Mouse (Mus musculus) frontal cortex, adult 2 months (tissue): Measurements from ENCODE around the gene Dnm3. TPM values are rescaled to one million over a fixed set of nuclear protein-coding genes. Genes with fewer than 3 reads are reported as not detected.
A peak's percentile ranks its signal among the peaks of the same experiment; 100 is the strongest.
"Not testable (repeated sequence)": the region's sequence is repeated elsewhere in the genome, so short reads cannot be mapped to it uniquely, and the experiment has no call there.

ENCODE experiments used
- DNase-seq, 2 experiments: peaks; one replicate each; pipeline ENCODE4 v3.0.0; 2022; ENCODE audit warnings: low spot score in 1 of 2; ENCODE audit errors: extremely low spot score in 1 of 2
- polyA plus RNA-seq: library from polyadenylated mRNA; depleted of rRNA; stranded (reverse); fragments of >200 nt; gene quantifications from 2 replicates; pipeline ENCODE4 v1.2.3, GENCODE M21; 2012

The Dnm3 gene
- polyA plus RNA-seq, 1 experiment, result 45.3 TPM

- DNase-seq, result no peak
These were observed 41.2 kb downstream of the Dnm3 start for GRCm38 (mm10) chr1:162436672-162437071.

GRCm38 (mm10) chr1:162428904-162429303 lies 48.9 kb downstream of the Dnm3 start:
- DNase-seq, result no peak

DNA sequence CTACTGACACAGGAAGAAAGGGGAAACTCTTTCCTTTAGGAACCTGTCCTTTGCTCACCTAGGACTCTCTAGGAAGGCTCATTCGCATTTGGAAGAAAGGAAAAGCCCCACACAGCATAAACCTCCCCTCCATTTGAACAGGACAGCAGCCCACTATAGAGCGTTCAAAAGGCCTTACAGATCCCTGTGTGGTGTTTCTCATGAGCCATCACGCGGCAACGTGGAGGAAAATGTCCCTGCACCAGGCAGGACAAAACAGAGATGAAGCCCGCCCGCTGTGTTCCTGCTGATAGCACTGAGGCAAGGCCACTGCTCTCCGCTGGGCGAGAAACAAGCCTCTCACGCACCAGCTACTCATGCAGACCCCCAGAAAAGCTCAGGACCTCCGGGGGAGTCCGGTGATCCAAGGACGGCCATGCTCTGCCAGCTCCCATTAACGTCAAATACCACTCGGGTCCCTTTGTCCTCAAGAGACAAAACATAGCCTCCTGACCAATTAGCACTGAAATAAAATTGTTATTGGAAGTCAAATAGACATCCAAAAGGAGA lies 51.8 kb downstream of the Dnm3 start:
- DNase-seq, result no peak

- no peak for DNase-seq
These were observed 55.0 kb downstream of the Dnm3 start for GRCm38 (mm10) chr1:162422826-162423225.

DNA sequence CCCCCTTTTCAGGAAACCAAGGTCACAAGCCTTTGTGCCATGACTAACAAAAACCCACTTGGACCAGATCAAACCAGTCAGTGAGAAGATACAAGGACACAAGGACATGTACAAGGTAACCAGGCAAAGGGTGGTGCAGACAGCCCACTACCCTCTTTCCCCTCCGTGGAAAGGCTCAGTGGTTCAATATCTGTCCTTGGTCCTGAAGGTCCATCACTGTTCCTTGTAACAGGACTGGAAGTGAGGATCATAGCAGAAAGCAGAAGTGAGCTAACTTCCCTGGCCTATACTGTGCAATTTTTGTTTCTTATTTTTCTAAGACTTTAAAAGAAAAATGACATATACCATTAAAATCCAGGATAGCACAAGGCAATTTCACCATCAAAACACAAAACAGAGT lies 64.0 kb downstream of the Dnm3 start:
- DNase-seq, result no peak

DNA sequence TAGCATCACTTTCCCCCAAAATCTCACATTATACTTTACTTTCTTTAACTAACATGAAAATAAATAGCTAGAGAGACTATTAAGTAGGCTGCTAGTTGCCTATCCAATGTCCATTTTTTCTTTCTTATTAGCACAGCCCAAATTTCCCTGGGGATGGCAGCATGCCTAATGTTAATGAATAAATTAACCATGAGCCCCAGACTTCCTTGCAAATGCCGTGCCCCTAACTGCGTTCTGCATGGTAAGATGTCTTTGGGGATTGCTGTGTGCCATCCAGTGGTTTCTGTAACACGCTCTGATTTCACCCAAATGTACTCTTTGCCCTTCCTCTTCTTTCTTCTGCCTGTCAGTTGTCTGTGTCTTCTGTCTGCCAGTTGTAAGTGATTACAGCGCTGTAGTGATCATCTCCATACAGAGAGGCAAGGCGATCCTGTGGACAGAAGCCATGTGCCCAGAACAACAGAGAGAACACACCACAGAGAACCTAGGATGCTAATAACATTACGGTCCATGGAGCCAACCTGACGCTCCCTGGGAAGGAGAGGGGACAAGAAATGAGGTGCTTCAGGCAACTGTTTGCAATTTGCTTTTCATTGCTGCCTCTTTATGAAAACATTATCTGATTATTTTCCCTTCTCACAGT lies 64.9 kb downstream of the Dnm3 start:
- no peak for DNase-seq

DNA sequence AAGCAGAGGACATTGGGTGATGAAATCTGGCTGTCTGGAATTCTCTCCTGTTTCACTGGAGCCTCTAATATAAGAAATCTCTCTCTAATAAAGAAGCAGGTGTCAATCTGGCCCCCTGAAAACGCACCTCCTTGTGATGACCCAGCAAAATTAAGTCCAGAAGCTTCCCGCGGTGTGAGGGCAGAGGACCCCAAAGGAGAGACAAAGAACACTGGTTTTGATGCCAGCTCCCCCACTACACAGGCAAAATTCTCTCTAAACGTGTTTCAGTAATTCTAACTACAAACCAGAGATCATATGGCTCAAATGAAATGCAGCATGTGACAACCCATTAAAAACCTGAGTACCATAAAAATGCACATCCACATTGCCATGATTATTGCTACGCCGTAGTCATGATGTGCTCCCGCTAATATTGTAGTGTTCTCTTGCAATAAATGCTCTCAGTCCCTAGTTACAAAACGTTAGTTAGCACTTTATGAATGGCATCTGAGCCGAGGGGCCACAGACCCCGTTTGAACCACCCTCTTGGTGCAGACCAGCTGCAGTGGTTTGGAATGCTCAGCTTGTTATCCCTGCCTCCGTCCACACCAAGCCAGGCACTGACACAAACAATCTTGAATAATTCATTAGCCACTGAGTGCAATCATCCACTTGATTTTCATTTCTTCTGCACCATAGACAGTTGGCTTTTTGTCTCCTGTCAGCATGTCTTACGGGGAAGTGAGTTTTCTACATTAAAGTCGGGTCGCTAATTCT lies 67.4 kb downstream of the Dnm3 start:
- peak in 1 of 2 experiments; percentile 19 for DNase-seq

DNA sequence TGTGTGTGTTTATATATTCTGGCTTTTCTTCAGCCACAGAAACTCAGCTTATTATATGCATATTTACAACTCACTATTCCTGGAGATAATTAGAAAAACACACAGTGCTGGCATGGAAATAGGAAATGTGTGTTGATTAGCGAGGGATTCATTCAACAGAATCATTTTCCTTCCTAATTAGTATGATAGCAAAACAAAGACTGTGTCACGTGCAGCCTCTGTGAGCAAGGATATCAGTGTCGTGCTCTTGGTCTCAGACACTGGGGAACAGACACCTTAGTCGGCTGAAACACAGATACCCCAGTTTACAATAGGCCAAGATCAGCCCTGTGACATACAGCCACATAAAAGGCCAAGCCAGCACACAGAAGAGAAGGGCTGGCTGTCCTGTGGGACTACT lies 83.3 kb downstream of the Dnm3 start:
- DNase-seq, result no peak

DNA sequence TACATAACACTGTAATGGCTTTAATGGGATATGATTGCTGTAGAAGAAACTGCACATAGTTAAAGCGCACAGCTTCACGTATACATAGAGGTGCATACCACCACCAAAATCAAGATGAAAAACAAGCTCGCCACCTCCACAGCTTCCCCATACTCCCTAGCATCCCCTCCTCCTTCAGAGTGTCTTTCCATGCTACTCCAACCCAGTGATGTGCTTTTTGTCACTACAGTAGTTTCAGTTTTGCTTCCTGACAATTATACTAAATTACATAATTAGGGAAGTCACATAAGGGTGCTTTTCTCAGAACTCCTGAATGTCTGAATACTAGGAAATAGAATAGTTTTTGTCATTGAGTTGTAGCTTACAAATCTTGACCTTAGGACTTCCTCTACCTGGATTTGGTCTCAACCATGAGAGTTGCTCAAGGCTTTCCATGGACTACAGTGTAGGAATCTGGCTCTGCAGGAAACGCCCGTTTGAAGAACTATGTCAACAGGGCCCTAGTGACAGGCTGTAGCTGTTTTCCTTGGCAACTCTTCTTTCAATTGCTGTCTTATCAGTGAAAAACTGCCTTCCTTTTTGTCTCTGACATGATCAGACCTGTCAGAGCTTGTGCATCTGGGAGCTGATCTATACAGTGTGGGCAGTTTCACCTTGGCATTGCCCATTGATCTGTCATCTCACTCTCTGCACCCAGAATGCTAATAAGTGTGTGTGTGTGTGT lies 89.2 kb downstream of the Dnm3 start:
- DNase-seq, result no peak

DNA sequence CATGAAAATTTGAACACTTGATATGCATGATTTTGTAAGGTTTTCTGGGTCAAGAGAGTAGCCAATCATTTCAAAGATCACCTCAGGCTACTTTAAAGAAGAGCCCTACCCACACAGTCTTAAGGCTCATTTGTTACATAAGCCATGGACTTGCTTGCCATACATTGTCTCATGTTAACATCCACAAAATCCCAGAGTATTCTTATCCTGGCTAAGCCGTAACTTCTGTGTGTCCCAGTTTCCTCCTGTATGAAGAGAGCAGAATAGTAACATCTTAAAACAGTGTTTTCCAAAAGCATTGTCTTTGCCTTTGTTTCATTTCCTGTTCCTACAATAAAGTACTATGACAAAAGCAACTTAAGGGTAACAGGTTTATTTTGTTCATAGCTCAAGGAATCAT lies 104.8 kb downstream of the Dnm3 start:
- DNase-seq, result not testable (repeated sequence)

DNA sequence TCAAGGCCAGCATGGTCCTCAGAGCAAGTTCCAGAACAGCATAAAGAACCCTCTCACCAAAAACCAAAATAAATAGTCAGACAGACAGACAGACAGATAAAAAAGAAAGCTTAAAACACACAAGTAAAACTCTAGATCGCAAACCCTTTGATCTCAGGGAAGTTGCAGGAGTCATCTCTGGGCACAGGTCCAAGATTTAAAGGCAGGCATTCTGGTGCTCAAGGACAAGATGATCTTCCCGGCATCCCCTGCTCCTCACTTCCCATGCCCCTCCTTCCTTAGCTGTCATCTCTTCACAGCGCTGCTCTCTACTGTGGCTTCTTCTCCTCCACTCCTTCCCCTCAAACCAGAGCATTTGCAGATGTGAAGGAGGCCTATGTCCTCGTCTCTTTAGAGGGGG lies 108.1 kb downstream of the Dnm3 start:
- no peak for DNase-seq

DNA sequence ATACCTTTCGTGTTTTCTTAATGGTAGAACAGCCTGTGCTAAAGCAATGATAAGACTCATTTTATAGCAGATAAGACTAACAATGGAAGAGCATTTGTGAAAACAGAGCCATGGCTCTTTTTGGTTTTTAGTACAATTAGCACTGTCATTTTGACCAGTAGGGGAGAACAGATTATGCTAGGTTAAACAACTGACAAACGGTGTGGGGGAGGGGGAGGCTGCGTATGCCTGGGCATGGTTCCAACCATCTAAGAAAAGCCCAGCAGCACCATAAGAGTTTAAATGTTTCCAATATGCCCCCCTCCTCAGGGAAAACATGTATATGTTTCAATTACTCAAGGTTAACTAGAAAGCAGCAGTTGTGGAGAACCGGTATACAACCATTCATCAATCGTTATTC lies 115.9 kb downstream of the Dnm3 start:
- DNase-seq, result peak in 1 of 2 experiments; percentile 43

GRCm38 (mm10) chr1:162359270-162359669 lies 118.6 kb downstream of the Dnm3 start:
- peak; percentile 52 to 81 for DNase-seq

- DNase-seq, result peak in 1 of 2 experiments; percentile 63
These were observed 119.8 kb downstream of the Dnm3 start for GRCm38 (mm10) chr1:162358036-162358435.

DNA sequence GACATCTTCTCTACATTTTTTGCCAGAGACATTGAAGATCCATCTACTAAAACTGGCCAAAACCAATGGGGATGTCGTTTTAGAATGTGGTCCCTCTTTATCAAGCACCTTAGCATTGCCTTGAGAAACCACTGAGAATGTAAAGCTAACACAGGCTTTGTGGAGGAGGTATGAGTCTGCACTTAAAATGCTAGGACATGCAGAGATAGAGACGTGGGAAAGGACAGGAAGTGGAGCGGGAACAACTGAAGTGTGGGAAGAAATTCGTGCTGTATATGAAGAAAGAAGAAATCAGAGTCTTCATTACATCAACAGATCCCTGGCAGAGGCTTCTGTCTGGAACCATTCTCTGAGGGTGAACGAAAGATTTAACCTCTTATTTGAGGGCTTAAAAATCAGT lies 121.4 kb downstream of the Dnm3 start:
- DNase-seq, result peak in 1 of 2 experiments; percentile 50

DNA sequence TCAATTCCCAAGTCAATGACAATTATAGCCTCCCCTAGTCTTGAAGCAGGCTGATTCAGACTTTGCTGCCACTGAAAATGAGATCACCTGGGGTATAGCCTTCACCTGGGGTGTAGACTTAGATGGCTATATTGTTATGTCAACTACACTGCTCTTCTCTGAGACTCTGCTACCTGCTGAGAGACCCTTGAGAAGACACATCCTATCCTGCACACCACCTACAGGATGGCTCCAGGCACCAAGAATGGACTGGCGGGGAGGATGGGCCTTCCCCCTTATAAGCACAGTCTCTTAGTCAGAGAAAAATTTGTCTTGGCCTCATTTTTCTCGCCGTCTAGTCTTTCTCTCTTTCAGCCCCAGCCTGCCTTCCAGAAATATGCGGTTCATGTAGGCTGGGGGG lies 123.1 kb downstream of the Dnm3 start:
- DNase-seq, result no peak

DNA sequence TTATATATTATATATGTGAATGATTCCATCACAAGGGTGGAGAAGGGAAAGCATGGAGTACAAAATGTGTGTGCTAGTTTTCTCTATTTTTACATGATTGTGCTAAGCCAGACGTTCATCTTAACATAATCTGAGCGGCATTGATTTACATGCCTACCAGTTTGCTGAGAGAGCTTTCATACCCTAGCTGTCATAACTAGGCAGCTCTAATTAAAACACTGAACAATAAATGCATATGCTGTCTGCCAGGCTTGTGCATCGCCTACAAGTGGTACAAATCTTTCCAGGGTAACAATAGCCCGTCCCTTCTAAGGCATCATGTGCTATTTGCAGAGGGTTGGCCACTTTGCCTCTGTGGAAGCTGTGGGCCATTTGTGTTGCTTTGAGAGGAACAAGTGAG lies 124.0 kb downstream of the Dnm3 start:
- DNase-seq, result no peak

DNA sequence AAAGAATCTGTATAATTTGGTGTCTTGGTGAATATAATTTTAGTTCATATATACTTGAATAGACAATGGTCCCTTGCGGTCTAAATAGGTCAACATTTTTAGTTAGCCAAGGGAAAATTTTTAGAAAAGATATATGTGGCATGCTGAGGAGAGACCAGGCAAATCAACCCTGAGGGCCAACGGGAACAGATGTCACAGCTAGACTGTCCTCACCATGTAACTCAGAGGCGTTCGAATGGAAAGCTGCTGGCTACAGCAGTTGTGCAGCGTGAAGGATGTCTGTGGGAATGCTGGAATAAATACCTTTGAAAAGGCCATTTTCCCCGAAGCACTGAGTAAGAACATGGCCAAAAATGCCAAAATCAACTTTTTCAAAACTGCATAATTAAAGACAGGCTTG lies 128.5 kb downstream of the Dnm3 start:
- no peak for DNase-seq

DNA sequence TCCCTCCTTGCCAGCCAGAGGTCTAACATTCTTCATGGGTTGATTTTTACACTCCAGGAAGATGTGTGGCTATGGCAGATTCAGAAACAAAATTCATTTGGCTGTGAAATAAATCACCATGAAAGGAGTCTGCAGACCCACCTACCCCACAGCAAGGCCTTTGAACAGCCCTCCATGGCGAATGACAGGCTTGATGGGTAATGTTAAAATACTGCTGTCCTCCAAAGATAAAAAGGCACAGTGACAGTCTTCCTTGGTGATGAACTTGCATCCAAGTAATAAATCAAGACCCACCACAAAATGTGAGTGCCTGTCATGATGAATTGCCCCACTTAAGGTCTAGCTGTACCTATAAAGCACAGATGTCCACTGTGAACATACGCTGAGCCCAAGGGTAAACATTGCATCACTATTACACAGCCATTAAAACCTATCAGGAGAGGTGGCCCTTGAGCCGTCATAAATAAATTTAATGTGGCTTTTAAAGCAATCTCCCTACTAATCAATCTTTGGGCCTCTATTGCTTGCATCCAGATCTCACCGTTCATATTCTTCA lies 131.3 kb downstream of the Dnm3 start:
- DNase-seq, result no peak

GRCm38 (mm10) chr1:162337170-162337569 lies 140.7 kb downstream of the Dnm3 start:
- DNase-seq, result no peak

DNA sequence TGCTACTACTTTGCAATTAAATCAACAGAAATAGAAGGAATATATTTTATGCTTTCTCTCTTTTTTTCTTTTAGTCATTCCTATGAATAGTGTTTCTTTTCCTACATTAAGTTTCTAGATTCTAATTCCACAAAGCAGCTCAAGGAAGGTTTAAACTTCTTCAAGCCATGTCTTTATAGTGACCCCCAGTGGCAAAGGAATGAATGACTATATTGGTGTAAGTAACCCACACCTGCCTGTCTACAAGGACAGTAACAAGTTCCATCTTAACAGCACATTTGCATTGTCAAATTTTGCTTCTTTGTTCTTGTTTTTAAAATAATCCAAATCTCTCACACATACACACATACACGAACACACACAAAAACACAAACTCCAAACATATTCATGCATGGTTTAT lies 141.2 kb downstream of the Dnm3 start:
- peak in 1 of 2 experiments; percentile 81 for DNase-seq
